Mouse (Mus musculus): ENCODE measurements around the gene Ankrd34b. TPM values are rescaled to one million over a fixed set of nuclear protein-coding genes. Genes with fewer than 3 reads are reported as not detected.

The Ankrd34b gene
- 0.09 and 0.13 TPM in 2 replicates for polyA plus RNA-seq (2015; fragmentation: Nextera tagmentation; extraction: Ambion mirVana)

- ATAC-seq (ENCODE audit: low FRiP score, low read depth): peak; percentile 64
- Histone ChIP-seq H3K27me3 (peaks cover 76% of the 10 kb centered on the region), H3K27ac (no peak within 1 kb of the TSS), H3K4me2 (replicated peaks) (peak within 1 kb of the TSS; percentile 99), H3K9ac (peak within 1 kb of the TSS; percentile 67), H3K4me3 (peak within 1 kb of the TSS; percentile 63), H3K4me1 (peaks cover 12% of the 10 kb centered on the region), H3K9me3 (no peaks in the 10 kb centered on the region), H3K36me3 (no peaks in the 10 kb centered on the region)
- WGBS: 1% methylated on average over 53 of the region's 54 CpGs
Observed at GRCm38 (mm10) chr13:92425758-92426264, at the start of gene Ankrd34b. Gene Ankrd34b (plus strand): TSS chr13:92425896.

GRCm38 (mm10) chr13:92387367-92387766, 38.3 kb upstream of the Ankrd34b start:
- Histone ChIP-seq H3K27me3 (no peaks in the 10 kb centered on the region), H3K9ac (no peak overlapping the region), H3K4me2 (replicated peaks) (no peak overlapping the region), H3K9me3 (no peaks in the 10 kb centered on the region), H3K4me3 (no peak overlapping the region), H3K27ac (no peak overlapping the region), H3K4me1 (no peaks in the 10 kb centered on the region), H3K36me3 (peaks cover 32% of the 10 kb centered on the region)
- 87% methylated on average over 3 of the region's 3 CpGs for WGBS
- no peak for ATAC-seq (ENCODE audit: low FRiP score, low read depth)

- H3K4me2 ChIP-seq (replicated peaks): no peak overlapping the region
- H3K9me3 ChIP-seq: no peaks in the 10 kb centered on the region
- H3K27me3 ChIP-seq: no peaks in the 10 kb centered on the region
- H3K4me1 ChIP-seq: no peaks in the 10 kb centered on the region
- WGBS: 79% methylated on average over 12 of the region's 12 CpGs
- no peaks in the 10 kb centered on the region for H3K36me3 ChIP-seq
- no peak overlapping the region for H3K9ac ChIP-seq
- no peak overlapping the region for H3K4me3 ChIP-seq
- no peak overlapping the region for H3K27ac ChIP-seq
- no peak for ATAC-seq (ENCODE audit: low FRiP score, low read depth)
Observed at GRCm38 (mm10) chr13:92393047-92393661, 32.5 kb upstream of the Ankrd34b start.

GRCm38 (mm10) chr13:92398491-92399384, 27.0 kb upstream of the Ankrd34b start:
- no peak for ATAC-seq (ENCODE audit: low FRiP score, low read depth)
- Histone ChIP-seq H3K27ac (no peak overlapping the region), H3K36me3 (no peaks in the 10 kb centered on the region), H3K4me2 (replicated peaks) (no peak overlapping the region), H3K9me3 (no peaks in the 10 kb centered on the region), H3K27me3 (no peaks in the 10 kb centered on the region), H3K4me1 (no peaks in the 10 kb centered on the region), H3K4me3 (no peak overlapping the region), H3K9ac (no peak overlapping the region)
- 70% methylated on average over 11 of the region's 11 CpGs for WGBS

- WGBS: 63% methylated on average over 2 of the region's 2 CpGs
- Histone ChIP-seq H3K4me1 (no peaks in the 10 kb centered on the region), H3K27ac (no peak overlapping the region), H3K4me3 (no peak overlapping the region), H3K9ac (no peak overlapping the region), H3K27me3 (no peaks in the 10 kb centered on the region), H3K36me3 (no peaks in the 10 kb centered on the region), H3K9me3 (no peaks in the 10 kb centered on the region), H3K4me2 (replicated peaks) (no peak overlapping the region)
- no peak for ATAC-seq (ENCODE audit: low FRiP score, low read depth)
Observed at GRCm38 (mm10) chr13:92402063-92402462, 23.6 kb upstream of the Ankrd34b start.

- no peaks in the 10 kb centered on the region for H3K36me3 ChIP-seq
- H3K27me3 ChIP-seq: no peaks in the 10 kb centered on the region
- WGBS: 66% methylated on average over 3 of the region's 3 CpGs
- H3K4me3 ChIP-seq: no peak overlapping the region
- H3K27ac ChIP-seq: no peak overlapping the region
- no peak for ATAC-seq (ENCODE audit: low FRiP score, low read depth)
- H3K4me1 ChIP-seq: no peaks in the 10 kb centered on the region
- no peak overlapping the region for H3K9ac ChIP-seq
- no peaks in the 10 kb centered on the region for H3K9me3 ChIP-seq
- no peak overlapping the region for H3K4me2 ChIP-seq (replicated peaks)
Observed at GRCm38 (mm10) chr13:92403496-92403895, 22.2 kb upstream of the Ankrd34b start.

GRCm38 (mm10) chr13:92410486-92410885, 15.2 kb upstream of the Ankrd34b start:
- Histone ChIP-seq H3K4me3 (no peak overlapping the region), H3K27ac (no peak overlapping the region), H3K4me2 (replicated peaks) (no peak overlapping the region), H3K27me3 (no peaks in the 10 kb centered on the region), H3K9ac (no peak overlapping the region), H3K9me3 (no peaks in the 10 kb centered on the region), H3K4me1 (no peaks in the 10 kb centered on the region), H3K36me3 (no peaks in the 10 kb centered on the region)
- WGBS: 87% methylated on average over 2 of the region's 2 CpGs
- ATAC-seq (ENCODE audit: low FRiP score, low read depth): no peak

- Histone ChIP-seq H3K36me3 (no peaks in the 10 kb centered on the region), H3K4me2 (replicated peaks) (no peak overlapping the region), H3K27ac (no peak overlapping the region), H3K27me3 (peaks cover 34% of the 10 kb centered on the region), H3K4me3 (no peak overlapping the region), H3K4me1 (no peaks in the 10 kb centered on the region), H3K9ac (no peak overlapping the region), H3K9me3 (no peaks in the 10 kb centered on the region)
- ATAC-seq (ENCODE audit: low FRiP score, low read depth): no peak
- 86% methylated on average over 11 of the region's 11 CpGs for WGBS
Observed at GRCm38 (mm10) chr13:92419630-92420029, 6.1 kb upstream of the Ankrd34b start.

GRCm38 (mm10) chr13:92423711-92424110, 2.0 kb upstream of the Ankrd34b start:
- WGBS: 54% methylated on average over 3 of the region's 3 CpGs
- H3K4me3 ChIP-seq: no peak overlapping the region
- H3K4me2 ChIP-seq (replicated peaks): no peak overlapping the region
- H3K27me3 ChIP-seq: peaks cover 75% of the 10 kb centered on the region
- no peak for ATAC-seq (ENCODE audit: low FRiP score, low read depth)
- H3K27ac ChIP-seq: no peak overlapping the region
- H3K36me3 ChIP-seq: no peaks in the 10 kb centered on the region
- H3K9me3 ChIP-seq: no peaks in the 10 kb centered on the region
- H3K4me1 ChIP-seq: peaks cover 12% of the 10 kb centered on the region
- no peak overlapping the region for H3K9ac ChIP-seq

GRCm38 (mm10) chr13:92426294-92427051, 777 bp downstream of the Ankrd34b start:
- Histone ChIP-seq H3K9me3 (no peaks in the 10 kb centered on the region), H3K27ac (no peak overlapping the region), H3K36me3 (no peaks in the 10 kb centered on the region), H3K9ac (peak overlapping the region; percentile 67), H3K4me3 (peak overlapping the region; percentile 63), H3K27me3 (peaks cover 74% of the 10 kb centered on the region), H3K4me1 (peaks cover 12% of the 10 kb centered on the region), H3K4me2 (replicated peaks) (peak overlapping the region; percentile 99)
- ATAC-seq (ENCODE audit: low FRiP score, low read depth): 0 out of 2 replicates have a peak, but pooled peaks have one; percentile 34
- 1% methylated on average over 76 of the region's 92 CpGs for WGBS

- Histone ChIP-seq H3K27me3 (peaks cover 68% of the 10 kb centered on the region), H3K9me3 (no peaks in the 10 kb centered on the region), H3K36me3 (no peaks in the 10 kb centered on the region), H3K27ac (no peak overlapping the region), H3K4me2 (replicated peaks) (peak overlapping the region; percentile 99), H3K9ac (no peak overlapping the region), H3K4me3 (peak overlapping the region; percentile 63), H3K4me1 (peaks cover 12% of the 10 kb centered on the region)
- 42% methylated on average over 4 of the region's 4 CpGs for WGBS
- ATAC-seq (ENCODE audit: low FRiP score, low read depth): no peak
Observed at GRCm38 (mm10) chr13:92427351-92427855, 1.7 kb downstream of the Ankrd34b start.
